Mouse (Mus musculus): ENCODE data around the gene Kif18b.

Gene Kif18b

DNA sequence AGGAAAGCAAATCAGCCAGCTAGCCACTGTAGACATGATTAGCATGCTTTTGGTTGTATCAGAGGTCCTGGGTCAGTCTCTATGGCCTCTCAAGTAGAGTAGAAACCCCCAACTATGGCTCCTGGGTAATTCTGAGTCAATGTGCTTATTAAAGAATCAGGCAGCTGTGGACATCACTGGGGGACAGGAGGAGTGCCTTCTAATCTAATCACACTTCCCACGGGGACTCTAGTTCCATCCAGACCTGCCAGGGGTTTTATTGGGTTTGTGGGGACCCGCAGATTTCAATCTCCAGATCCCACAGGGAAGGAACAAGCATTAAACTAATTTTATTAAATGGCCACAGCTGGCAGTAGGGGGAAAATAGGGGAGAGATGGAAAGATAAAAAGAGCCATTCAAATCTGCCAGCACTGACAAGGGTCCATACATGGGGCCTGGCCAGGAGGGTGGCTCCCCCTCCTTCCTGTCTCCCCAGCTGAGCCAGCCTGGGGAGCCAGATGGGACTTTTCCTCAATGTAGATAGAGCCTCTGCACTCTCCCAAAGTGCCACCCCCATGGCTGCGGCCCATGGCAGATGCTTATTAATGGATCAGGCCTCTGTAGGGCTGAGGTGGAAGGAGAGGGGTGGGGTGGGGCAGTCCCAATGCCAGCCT lies 12.7 kb upstream of the Kif18b start:
- DNase-seq: no peak

- no peak for DNase-seq
Measured at GRCm38 (mm10) chr11:102936272-102936671, 11.3 kb upstream of the Kif18b start.

DNA sequence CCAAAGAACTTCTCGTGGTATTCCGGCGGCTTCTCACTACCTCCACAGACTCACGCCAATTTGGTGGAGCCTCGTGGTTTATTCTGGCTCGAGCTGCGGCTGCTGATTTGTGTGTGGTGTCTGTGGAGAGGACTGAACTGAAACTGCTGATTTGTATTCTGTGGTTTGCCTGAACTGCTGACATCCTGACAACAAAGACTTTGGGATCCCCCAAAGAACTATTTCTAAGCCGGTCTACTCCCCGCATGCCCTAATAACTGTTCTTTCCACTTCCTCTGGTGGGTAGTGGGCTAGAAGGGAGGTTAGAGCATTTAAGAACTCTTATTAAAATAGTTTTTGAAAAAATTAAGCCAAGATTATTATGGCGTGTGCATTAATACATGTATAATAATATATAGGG lies 5.7 kb upstream of the Kif18b start:
- DNase-seq: no peak

GRCm38 (mm10) chr11:102925351-102925717 lies 410 bp upstream of the Kif18b start:
- DNase-seq: no peak

DNA sequence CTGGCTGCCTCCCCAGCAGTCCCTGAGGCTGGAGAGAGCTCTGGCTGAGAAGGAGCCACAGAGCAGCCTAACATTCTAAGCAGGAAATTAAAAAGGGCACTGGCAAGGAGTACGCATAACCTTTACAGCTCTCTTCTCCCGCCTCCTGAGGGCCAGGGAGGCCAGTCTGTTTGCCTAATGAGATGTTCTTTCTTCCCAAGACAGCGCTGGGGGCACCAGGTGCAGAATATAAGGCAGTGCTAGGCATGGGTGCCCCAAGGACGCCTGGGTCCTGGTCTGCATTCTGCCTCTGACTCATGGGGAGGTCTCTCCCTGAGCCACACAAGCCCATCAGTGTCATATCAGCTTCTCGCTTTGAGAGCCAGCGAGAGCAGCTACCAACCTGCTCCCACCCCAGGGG lies 3.4 kb downstream of the Kif18b start:
- DNase-seq: no peak

- no peak for DNase-seq
Measured at GRCm38 (mm10) chr11:102918077-102918476, 6.8 kb downstream of the Kif18b start.

DNA sequence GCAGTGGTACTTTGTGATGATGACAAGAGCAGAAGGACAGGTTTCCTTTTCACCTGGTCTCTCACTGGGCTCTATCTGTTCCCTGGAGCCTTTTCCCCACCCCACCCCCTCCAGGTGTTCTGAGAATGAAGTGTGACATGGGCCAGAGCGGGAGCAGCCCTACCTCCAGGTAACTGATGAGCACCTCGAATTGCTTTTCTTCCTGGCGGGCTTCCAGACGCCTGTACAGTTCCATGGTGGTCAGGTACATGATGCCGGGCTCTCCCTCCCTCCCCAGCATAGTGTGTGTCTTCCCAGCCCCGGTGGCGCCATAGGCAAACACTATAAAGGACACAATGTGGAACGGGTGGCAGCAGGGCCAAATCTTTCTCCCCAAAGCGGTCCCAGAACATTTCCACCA lies 9.5 kb downstream of the Kif18b start:
- DNase-seq: no peak

DNA sequence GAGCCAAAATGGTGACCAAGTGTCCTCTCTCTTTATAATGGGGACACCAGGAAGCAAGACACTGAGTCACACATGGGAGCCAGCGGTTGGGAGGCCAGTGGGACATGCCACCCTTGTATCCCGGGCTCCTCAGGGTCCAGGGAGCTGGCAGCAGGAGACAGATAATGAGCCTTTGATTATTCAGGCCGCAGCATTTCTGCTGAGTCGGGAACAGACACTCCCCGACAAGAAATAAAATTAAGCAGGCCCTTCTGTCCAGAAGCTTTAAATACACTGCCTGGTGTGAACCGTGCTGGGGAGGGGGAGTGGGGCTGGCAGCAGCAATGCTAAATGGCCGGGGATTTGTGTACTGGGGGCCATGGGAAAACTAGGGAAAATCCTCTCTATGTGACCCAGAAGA lies 13.5 kb downstream of the Kif18b start:
- no peak for DNase-seq

GRCm38 (mm10) chr11:102903654-102904053 lies 21.3 kb downstream of the Kif18b start:
- no peak for DNase-seq

GRCm38 (mm10) chr11:102902107-102902506 lies 22.8 kb downstream of the Kif18b start:
- no peak for DNase-seq

DNA sequence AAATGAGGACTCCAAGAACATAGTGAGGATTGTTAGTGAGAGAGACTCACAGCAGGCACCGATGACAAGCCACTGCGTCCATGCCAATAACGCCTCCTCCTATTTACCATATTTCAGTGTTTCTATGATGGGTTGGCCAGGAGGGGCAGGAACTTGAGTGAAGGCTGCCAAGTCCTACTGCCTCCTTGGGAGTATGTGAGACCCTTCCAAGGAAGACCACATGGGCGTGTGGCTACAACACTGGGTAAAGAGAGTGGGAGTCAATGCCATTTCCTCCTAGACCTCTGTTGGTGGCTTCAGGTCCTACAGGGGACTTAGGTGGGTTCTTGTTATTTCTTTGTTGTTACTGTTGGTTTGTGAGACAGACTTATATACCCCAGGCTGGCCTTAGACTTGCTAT lies 23.7 kb downstream of the Kif18b start:
- DNase-seq: no peak

- peak; percentile 87 to 88 for DNase-seq
Measured at GRCm38 (mm10) chr11:102900763-102901162, 24.2 kb downstream of the Kif18b start, which contains the start of gene Gfap. TSS of gene Gfap (minus strand) at chr11:102900912.

- peak; percentile 77 to 79 for DNase-seq
Measured at GRCm38 (mm10) chr11:102898408-102898807, 26.5 kb downstream of the Kif18b start.

DNA sequence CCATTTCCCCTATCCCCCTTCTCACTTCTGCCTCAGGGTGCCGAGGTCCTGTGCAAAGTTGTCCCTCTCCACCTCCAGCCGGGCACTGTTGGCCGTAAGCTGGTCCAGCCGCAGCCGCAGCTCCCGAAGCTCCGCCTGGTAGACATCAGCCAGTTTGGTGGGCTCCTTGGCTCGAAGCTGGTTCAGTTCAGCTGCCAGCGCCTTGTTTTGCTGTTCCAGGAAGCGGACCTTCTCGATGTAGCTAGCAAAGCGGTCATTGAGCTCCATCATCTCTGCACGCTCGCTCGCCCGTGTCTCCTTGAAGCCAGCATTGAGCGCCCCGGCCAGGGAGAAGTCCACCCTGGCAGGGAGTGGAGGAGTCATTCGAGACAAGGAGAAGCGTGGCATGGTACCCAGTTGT lies 28.3 kb downstream of the Kif18b start:
- DNase-seq: no peak

GRCm38 (mm10) chr11:102895779-102896178 lies 29.1 kb downstream of the Kif18b start:
- no peak for DNase-seq

DNA sequence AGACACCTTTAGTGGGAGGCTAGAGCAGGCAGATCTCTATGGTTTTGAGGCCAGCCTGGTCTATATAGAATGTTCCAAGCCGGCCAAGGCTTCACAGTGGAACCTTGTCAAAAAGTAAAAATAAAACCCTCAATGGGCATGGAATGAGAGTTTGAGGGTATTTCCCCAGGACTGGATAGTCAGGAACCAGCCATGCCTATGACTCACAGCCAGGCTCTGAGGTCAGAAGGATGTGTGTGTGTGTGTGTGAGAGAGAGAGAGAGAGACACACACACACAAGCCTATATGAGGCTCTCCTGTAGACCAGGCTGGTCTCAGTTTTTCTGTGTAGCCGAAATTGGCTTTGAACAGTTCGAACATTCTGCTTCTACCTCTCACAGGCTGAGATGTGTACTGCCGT lies 30.2 kb downstream of the Kif18b start:
- no peak for DNase-seq

DNA sequence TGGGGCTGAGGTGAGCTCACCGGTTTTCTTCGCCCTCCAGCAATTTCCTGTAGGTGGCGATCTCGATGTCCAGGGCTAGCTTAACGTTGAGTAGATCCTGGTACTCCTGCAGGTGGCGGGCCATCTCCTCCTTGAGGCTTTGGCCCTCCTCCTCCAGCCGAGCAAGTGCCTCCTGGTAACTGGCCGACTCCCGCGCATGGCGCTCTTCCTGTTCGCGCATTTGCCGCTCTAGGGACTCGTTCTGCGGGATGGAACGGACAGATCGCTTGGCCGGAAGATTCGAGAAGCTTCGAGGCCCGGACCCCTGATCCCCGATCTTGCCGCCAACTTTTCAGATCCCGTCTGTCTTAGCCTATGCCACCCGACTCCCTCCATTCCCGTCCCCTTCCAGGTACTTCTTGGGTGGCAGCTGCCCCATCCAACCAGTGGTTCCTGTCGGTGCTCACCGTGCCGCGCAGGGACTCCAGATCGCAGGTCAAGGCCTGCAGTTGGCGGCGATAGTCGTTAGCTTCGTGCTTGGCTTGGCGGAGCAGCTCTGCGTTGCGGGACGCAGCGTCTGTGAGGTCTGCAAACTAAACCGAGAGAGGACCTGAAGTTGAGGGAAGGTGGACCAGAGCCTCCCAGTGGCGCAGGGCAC lies 31.8 kb downstream of the Kif18b start:
- peak; percentile 69 to 70 for DNase-seq

- no peak for DNase-seq
Measured at GRCm38 (mm10) chr11:102890096-102890495, 34.8 kb downstream of the Kif18b start.

GRCm38 (mm10) chr11:102888135-102888534 lies 36.8 kb downstream of the Kif18b start:
- DNase-seq: no peak

GRCm38 (mm10) chr11:102887433-102887832 lies 37.5 kb downstream of the Kif18b start:
- no peak for DNase-seq

DNA sequence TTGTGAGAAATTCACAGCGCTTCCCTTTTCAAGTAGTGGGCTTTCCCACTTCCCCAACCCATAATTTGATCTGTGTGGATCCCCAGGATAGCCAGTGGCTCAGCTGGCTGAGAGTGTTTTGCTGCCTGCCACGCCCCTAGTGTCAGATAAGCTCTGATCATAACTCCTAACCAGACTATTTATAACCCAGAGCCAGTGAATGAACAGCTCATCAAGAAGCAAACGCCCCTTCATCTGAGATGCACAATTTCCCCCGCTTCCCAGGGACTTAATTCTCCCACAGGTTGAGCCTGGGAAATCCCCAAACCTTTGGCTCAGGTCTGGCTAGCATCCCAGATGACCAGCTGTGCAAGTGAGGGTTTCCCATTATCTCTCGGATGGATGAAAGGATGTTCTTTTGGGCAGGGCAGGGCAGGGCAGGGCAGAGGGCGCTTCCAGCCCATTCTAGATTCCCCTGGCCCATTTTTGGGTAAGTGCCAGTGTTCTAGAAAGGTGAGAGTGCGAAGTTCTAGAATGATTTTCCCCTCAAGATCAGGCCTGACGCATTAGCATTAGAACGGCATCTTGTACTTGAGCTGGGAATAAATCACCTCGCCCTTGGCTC lies 40.2 kb downstream of the Kif18b start, which contains the start of gene Fam187a:
Gene Fam187a, plus strand, starts transcription at position 554 of the 604 bp plus-strand sequence.
- DNase-seq: no peak

- no peak for DNase-seq
Measured at GRCm38 (mm10) chr11:102881314-102882198, 43.4 kb downstream of the Kif18b start.

All from cerebellum, postnatal 36 days (tissue).